Mouse (Mus musculus) cerebellum, adult 2 months (tissue): ENCODE measurements around the gene Cntrob.

Experiments used
- CTCF ChIP-seq: fragments of 200-500 bp; IDR thresholded peaks from 2 replicates; pipeline ENCODE4 v1.5.1; 2011; ENCODE audit warnings: low read depth, mild to moderate bottlenecking, control low read depth, low read length, moderate library complexity, borderline replicate concordance; ENCODE audit not compliant: insufficient read depth
- POLR2A ChIP-seq: fragments of 200-500 bp; IDR thresholded peaks from 2 replicates; pipeline ENCODE4 v1.6.1; 2011; ENCODE audit warnings: low read length, control low read depth, borderline replicate concordance; ENCODE audit not compliant: insufficient read depth

DNA sequence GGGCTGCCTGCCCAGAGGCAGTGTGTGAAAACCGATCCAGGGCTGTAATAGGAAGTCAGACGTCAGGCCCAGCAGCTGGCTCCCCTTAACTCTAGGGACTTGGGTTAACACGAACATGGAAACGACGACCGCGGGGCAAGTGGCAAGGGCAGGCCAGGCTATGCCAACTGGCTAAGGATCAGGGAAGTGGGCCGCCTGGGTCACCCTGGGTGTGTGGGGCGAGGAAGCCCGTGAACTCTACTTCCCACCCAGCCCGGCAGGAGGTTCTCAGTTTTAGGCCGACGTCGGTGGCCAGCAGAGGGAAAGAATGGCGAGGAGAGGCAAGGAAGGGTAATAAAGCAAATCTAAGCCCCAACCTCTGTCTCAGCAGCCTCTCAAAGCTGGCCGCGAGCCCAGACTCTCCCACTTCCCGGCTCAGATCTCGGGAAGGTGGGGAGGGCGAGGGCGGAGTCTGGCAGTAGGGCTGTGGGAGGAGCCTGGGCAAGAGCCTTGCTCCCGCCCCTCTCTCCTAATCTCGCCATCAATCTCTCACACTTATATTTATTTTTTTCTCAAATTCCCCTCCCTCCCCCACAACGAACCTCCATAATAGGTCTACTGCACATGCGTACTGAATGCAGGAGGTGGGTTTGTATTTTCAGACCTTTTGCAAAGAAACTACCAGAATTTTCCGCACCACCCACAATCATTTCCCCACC, 42.7 kb upstream of the Cntrob start:
- no peak for TF ChIP-seq CTCF
- TF ChIP-seq POLR2A, result no peak
